ENCODE assay signal across 11 mouse cellular contexts in genomic region chr10:84963726-84964125, GRCm38 (mm10). TPM values are rescaled to one million over a fixed set of nuclear protein-coding genes. Genes with fewer than 3 reads are reported as not detected.
DNase-seq lines count a peak whose midpoint lies in the region; ATAC-seq and TF ChIP-seq lines count a peak whose summit lies in the region.
"Had no signal": no experiment of that assay in that cellular context is flagged by ENCODE, and none has a peak within 500 bp of the region (broad histone marks: within the 10 kb centered on the region; RNA-seq: fewer than 3 reads in every experiment).

No protein-coding gene starts in this region.

- intact Hi-C loops in left cerebral cortex, adult 2 months (cut with DNase I) = loop anchor here (5.0 kb wide), 1 partner anchor 46 kb away; the partner anchor contains the start of gene Ric8b

- no peak overlapping the region for H3K4me3 ChIP-seq in testis, adult 2 months (ENCODE audit: control insufficient read depth, low read depth, low read length)
- H3K4me3 ChIP-seq in left cerebral cortex, adult 2 months = no peak overlapping the region
- H3K4me3 ChIP-seq: heart, embryonic 13.5 days; limb, embryonic 13.5 days; myocyte had no signal

- H3K36me3 ChIP-seq in testis, adult 2 months (ENCODE audit: control insufficient read depth, insufficient read depth, low read length) = no peaks in the 10 kb centered on the region

- H3K27ac ChIP-seq in testis, adult 2 months (ENCODE audit: control insufficient read depth, insufficient read depth, low read depth, low read length) = 0 out of 2 replicates have a peak overlapping the region, but pooled peaks have one; percentile 8
- H3K27ac ChIP-seq in left cerebral cortex, adult 2 months = no peak overlapping the region; the same call in 1 of the 2 replicates
- H3K27ac ChIP-seq: heart, embryonic 13.5 days; limb, embryonic 13.5 days had no signal

- no peaks in the 10 kb centered on the region for H3K27me3 ChIP-seq in testis, adult 2 months (ENCODE audit: control insufficient read depth, insufficient read depth, low read length)
- H3K27me3 ChIP-seq: heart, embryonic 13.5 days; limb, embryonic 13.5 days had no signal

- H3K4me1 ChIP-seq in testis, adult 2 months (ENCODE audit: control insufficient read depth, insufficient read depth, low read length) = no peaks in the 10 kb centered on the region

- ATAC-seq in CD4-positive, CD25-positive, alpha-beta regulatory T cell, adult 4 months = no peak

- no peak for TF ChIP-seq POLR2A in testis, adult 2 months (IDR thresholded peaks at IDR 0.05; ENCODE audit: control insufficient read depth, low read depth, low read length)

- TF ChIP-seq CTCF in testis, adult 2 months (IDR thresholded peaks at IDR 0.05; ENCODE audit: control insufficient read depth, insufficient read depth, insufficient replicate concordance, low read depth, low read length) = no peak
- no peak for TF ChIP-seq CTCF in left cerebral cortex, adult 2 months (IDR thresholded peaks at IDR 0.05)

- no peak for DNase-seq in testis, postnatal 14 days (ENCODE audit: low spot score)
- DNase-seq in frontal cortex, adult 2 months (ENCODE audit: extremely low spot score in 1 of 2, low spot score in 1 of 2) = peak; percentile 73 to 90
- DNase-seq in left cerebral cortex, adult 2 months (ENCODE audit: extremely low spot score in 1 of 2, low spot score in 2 of 2) = peak; percentile 40 to 62
- no peak for DNase-seq in B cell, adult 2 months
- DNase-seq in thymus, adult 18-20 months = no peak
- DNase-seq: embryo, embryonic 11 days had no signal

RNA-seq across cellular contexts. Expression of gene Ric8b, which starts 46.3 kb away (rescaled TPM):
- 3.0 and 3.4 TPM in 2 replicates for polyA plus RNA-seq in testis, adult 2 months (2012; rRNA removed)
- polyA plus RNA-seq in frontal cortex, adult 2 months (2012; rRNA removed) = 39.6 and 41.1 TPM in 2 replicates
- 10 to 100 TPM; 57.5 to 57.7 TPM for total RNA-seq in left cerebral cortex, adult 2 months (2021)
- polyA plus RNA-seq in CD4-positive, CD25-positive, alpha-beta regulatory T cell, adult 4 months (2017; shearing (Covaris generic)) = 1 to 10 TPM; 6.3 to 7.2 TPM

Comparison
In these comparisons a context has a peak if more than half of its experiments do, and no peak if none do; other contexts are left out.
1. DNase-seq: peak in frontal cortex, adult 2 months (2 of 2) and left cerebral cortex, adult 2 months (2 of 2); none in testis, postnatal 14 days (single experiment), B cell, adult 2 months (0 of 2) and thymus, adult 18-20 months (0 of 2).